Mouse (Mus musculus): ENCODE results near the gene Cdh13.
A peak's percentile ranks its signal among the peaks of the same experiment; 100 is the strongest.

Gene Cdh13

GRCm38 (mm10) chr8:118283600-118284111 is at the start of gene Cdh13:
Gene Cdh13 (plus strand): TSS chr8:118283733.
- peak; percentile 40 for DNase-seq (ENCODE audit: low read depth, low spot score)

- no peak for DNase-seq (ENCODE audit: low read depth, low spot score)
These were observed 47.9 kb upstream of the Cdh13 start for GRCm38 (mm10) chr8:118235626-118236025.

- no peak for DNase-seq (ENCODE audit: low read depth, low spot score)
These were observed 46.3 kb upstream of the Cdh13 start for GRCm38 (mm10) chr8:118237150-118237620.

GRCm38 (mm10) chr8:118238156-118238555 is 45.4 kb upstream of the Cdh13 start:
- no peak for DNase-seq (ENCODE audit: low read depth, low spot score)

- no peak for DNase-seq (ENCODE audit: low read depth, low spot score)
These were observed 44.3 kb upstream of the Cdh13 start for GRCm38 (mm10) chr8:118239186-118239585.

- DNase-seq (ENCODE audit: low read depth, low spot score) = no peak
These were observed 34.2 kb upstream of the Cdh13 start for GRCm38 (mm10) chr8:118249319-118249718.

GRCm38 (mm10) chr8:118249923-118250322 is 33.6 kb upstream of the Cdh13 start:
- DNase-seq (ENCODE audit: low read depth, low spot score) = no peak

- no peak for DNase-seq (ENCODE audit: low read depth, low spot score)
These were observed 20.4 kb upstream of the Cdh13 start for GRCm38 (mm10) chr8:118263117-118263516.

GRCm38 (mm10) chr8:118270751-118271402 is 12.7 kb upstream of the Cdh13 start:
- DNase-seq (ENCODE audit: low read depth, low spot score) = no peak

- DNase-seq (ENCODE audit: low read depth, low spot score) = no peak
These were observed 11.0 kb upstream of the Cdh13 start for GRCm38 (mm10) chr8:118272493-118272892.

- DNase-seq (ENCODE audit: low read depth, low spot score) = no peak
These were observed 9.3 kb upstream of the Cdh13 start for GRCm38 (mm10) chr8:118274243-118274642.

GRCm38 (mm10) chr8:118274688-118275087 is 8.8 kb upstream of the Cdh13 start:
- DNase-seq (ENCODE audit: low read depth, low spot score) = peak; percentile 73

- DNase-seq (ENCODE audit: low read depth, low spot score) = no peak
These were observed 838 bp downstream of the Cdh13 start for GRCm38 (mm10) chr8:118284112-118285029.

GRCm38 (mm10) chr8:118285596-118286281 is 2.2 kb downstream of the Cdh13 start:
- DNase-seq (ENCODE audit: low read depth, low spot score) = no peak

- DNase-seq (ENCODE audit: low read depth, low spot score) = no peak
These were observed 3.0 kb downstream of the Cdh13 start for GRCm38 (mm10) chr8:118286282-118287180.

GRCm38 (mm10) chr8:118287496-118287895 is 4.0 kb downstream of the Cdh13 start:
- DNase-seq (ENCODE audit: low read depth, low spot score) = no peak

GRCm38 (mm10) chr8:118288259-118288952 is 4.9 kb downstream of the Cdh13 start:
- no peak for DNase-seq (ENCODE audit: low read depth, low spot score)

- no peak for DNase-seq (ENCODE audit: low read depth, low spot score)
These were observed 5.6 kb downstream of the Cdh13 start for GRCm38 (mm10) chr8:118289091-118289490.

GRCm38 (mm10) chr8:118289525-118289924 is 6.0 kb downstream of the Cdh13 start:
- no peak for DNase-seq (ENCODE audit: low read depth, low spot score)

- DNase-seq (ENCODE audit: low read depth, low spot score) = no peak
These were observed 6.7 kb downstream of the Cdh13 start for GRCm38 (mm10) chr8:118290266-118290665.
